Mouse (Mus musculus) hindbrain, embryonic 12.5 days (tissue): ENCODE data around the gene Dnajc30. TPM values are rescaled to one million over a fixed set of nuclear protein-coding genes. Genes with fewer than 3 reads are reported as not detected.
A peak's percentile ranks its signal among the peaks of the same experiment; 100 is the strongest.
"Not testable (repeated sequence)": the region's sequence is repeated elsewhere in the genome, so short reads cannot be mapped to it uniquely, and the experiment has no call there.

Source experiments
- ATAC-seq: fragments of 200-750 bp; cut with Nextera tagmentation; 2 replicates; pipeline ENCODE4 v1.8.0; 2017; ENCODE audit warnings: moderate TSS enrichment; ENCODE audit not compliant: low FRiP score
- H3K27ac ChIP-seq: fragments of 300-500 bp; sonication (generic); 2 replicates; pipeline ENCODE4 v1.5.1; 2016; ENCODE audit warnings: mild to moderate bottlenecking
- H3K27me3 ChIP-seq: fragments of 300-500 bp; sonication (generic); 2 replicates; pipeline ENCODE4 v1.6.1; 2016; ENCODE audit warnings: mild to moderate bottlenecking
- H3K36me3 ChIP-seq: fragments of 300-500 bp; sonication (generic); 2 replicates; pipeline ENCODE4 v1.6.1; 2016; ENCODE audit warnings: mild to moderate bottlenecking
- H3K4me1 ChIP-seq: fragments of 300-500 bp; sonication (generic); 2 replicates; pipeline ENCODE4 v1.6.1; 2016
- H3K4me2 ChIP-seq: fragments of 300-500 bp; sonication (generic); replicated peaks from 2 replicates; pipeline ENCODE4 v1.6.1; 2016; ENCODE audit warnings: mild to moderate bottlenecking
- H3K4me3 ChIP-seq: fragments of 300-500 bp; sonication (generic); 2 replicates; pipeline ENCODE4 v1.5.1; 2016; ENCODE audit warnings: mild to moderate bottlenecking
- H3K9ac ChIP-seq: fragments of 300-500 bp; sonication (generic); 2 replicates; pipeline ENCODE4 v1.6.1; 2016; ENCODE audit warnings: mild to moderate bottlenecking, moderate library complexity
- H3K9me3 ChIP-seq: fragments of 300-500 bp; sonication (generic); replicated peaks from 2 replicates; pipeline ENCODE4 v1.6.1; 2016; ENCODE audit warnings: mild to moderate bottlenecking
- WGBS: fragments of 180-500 bp; shearing (Covaris S2); methylation state at CpG from one replicate; pipeline ENCODE4 v1.1.7; 2016; 5-methylcytosine and 5-hydroxymethylcytosine counted together
- polyA plus RNA-seq: library from polyadenylated mRNA; unstranded; fragments of >200 nt; fragmentation: Nextera tagmentation; extraction: Ambion mirVana; gene quantifications from 2 replicates; pipeline ENCODE4 v1.2.1, GENCODE M21; 2016

The Dnajc30 gene
- polyA plus RNA-seq, 1 experiment from 2014 or later = 28.9 TPM

DNA sequence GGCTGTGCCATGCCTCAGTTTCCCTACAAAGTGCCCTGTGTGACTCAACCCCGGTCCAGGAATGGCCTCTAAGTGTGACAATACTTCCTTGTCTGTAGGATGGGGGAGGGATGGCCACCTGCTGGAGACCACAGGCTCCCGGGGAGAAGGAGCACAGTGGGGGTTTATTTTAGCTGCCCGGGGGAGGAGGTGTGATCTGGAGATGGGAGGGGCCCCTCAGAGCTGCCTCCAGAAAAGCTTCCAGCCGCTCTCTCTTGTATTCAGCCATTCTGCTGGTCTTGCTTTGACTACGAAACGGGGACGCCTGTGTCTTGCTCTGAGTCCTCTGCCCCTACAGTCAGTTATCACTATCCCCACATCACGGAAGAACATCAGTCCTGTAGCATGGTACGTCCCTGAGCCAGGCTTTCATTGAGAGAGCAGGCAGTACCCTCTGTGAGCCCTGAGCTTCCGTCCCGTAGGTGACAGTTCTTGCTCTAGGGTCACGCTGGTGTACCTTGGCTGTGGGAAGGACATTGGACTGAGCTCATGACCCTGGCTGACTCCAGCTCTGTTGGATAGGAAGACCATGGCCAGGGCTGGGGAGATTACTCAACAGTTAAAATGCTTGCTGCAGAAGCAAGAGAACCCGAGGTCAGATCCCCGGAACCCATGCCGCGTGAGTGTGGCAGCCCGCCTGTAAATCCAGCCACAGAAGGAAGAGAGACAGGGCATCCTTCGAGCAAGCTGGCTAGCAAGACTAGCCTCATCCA is 28.2 kb upstream of the Dnajc30 start:
- Histone ChIP-seq H3K9me3 (no peaks in the 10 kb centered on the region), H3K9ac (no peak overlapping the region), H3K4me3 (no peak overlapping the region), H3K27ac (no peak overlapping the region), H3K36me3 (peaks cover 20% of the 10 kb centered on the region), H3K4me1 (no peaks in the 10 kb centered on the region), H3K27me3 (no peaks in the 10 kb centered on the region), H3K4me2 (no peak overlapping the region)
- WGBS = 66% methylated on average over 18 of the region's 18 CpGs
- ATAC-seq = no peak

DNA sequence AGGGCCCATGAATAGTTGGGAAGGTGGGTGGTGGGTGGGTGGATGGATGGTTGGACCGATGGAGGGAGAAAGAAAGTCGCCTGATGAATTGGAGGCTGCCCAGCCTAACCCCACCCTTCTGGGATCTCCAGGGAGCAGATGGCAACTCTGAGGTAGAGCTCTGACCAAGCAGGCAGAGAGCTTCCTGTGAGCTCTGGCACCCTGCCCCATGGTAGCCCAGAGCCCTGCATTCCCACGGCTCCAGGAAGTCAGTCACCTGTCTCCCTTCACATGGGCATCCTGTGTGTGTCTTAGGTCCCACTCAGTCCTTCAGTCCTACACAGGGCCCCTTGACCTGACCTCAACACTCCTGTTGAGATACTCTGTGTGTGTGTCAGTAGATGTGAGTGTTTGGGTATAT is 26.1 kb upstream of the Dnajc30 start:
- ATAC-seq = no peak
- no peak overlapping the region for H3K4me2 ChIP-seq
- no peak overlapping the region for H3K9ac ChIP-seq
- peaks cover 20% of the 10 kb centered on the region for H3K36me3 ChIP-seq
- H3K4me3 ChIP-seq = no peak overlapping the region
- no peaks in the 10 kb centered on the region for H3K27me3 ChIP-seq
- 88% methylated on average over 3 of the region's 3 CpGs for WGBS
- no peak overlapping the region for H3K27ac ChIP-seq
- no peaks in the 10 kb centered on the region for H3K9me3 ChIP-seq
- no peaks in the 10 kb centered on the region for H3K4me1 ChIP-seq

DNA sequence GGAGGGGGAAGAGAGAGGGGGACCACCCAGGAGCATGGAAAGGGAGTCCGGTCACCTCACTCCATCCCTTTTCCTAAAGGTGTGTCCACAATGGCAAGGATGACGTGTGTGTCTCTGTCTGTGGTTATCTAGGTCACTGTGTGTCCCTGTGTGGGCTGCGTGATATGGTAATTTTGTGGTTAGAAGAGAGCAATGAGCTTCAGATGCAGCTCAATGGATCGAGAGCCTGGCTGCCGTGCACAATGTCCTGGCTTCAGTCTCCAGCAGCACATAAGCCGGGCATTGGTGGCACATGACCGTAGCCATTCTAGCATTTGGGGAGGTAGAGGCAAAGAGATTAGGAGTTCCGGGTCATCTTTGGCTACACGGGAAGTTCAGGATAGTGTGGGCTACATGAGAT is 24.5 kb upstream of the Dnajc30 start:
- ATAC-seq = no peak
- 86% methylated on average over 9 of the region's 9 CpGs for WGBS
- no peaks in the 10 kb centered on the region for H3K4me1 ChIP-seq

DNA sequence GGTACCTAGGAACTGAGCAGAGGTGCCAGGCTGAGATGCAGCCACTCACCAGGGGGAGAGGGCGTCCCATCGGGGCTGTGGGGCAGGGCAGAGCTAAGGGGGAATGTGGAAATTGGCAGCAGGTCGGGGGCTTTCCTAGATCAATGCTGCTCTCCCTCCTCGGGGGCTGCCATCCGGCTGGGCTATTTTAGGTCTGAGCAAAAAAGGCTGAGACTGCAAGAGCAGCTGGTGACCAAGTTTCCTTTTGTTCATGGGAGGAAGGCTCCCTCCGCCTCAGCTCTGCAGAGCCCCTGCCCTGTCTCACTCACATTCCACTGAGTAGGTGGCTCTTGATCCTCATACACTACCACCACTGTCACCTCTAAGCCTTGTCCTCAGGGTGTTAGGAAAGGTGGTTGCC is 23.9 kb upstream of the Dnajc30 start:
- no peak overlapping the region for H3K4me2 ChIP-seq
- H3K36me3 ChIP-seq = peaks cover 30% of the 10 kb centered on the region
- no peak overlapping the region; the same call in 1 of the 2 replicates for H3K9ac ChIP-seq
- no peaks in the 10 kb centered on the region for H3K4me1 ChIP-seq
- no peaks in the 10 kb centered on the region for H3K27me3 ChIP-seq
- H3K27ac ChIP-seq = no peak overlapping the region
- WGBS = 37% methylated on average over 6 of the region's 6 CpGs
- no peaks in the 10 kb centered on the region for H3K9me3 ChIP-seq
- H3K4me3 ChIP-seq = no peak overlapping the region
- no peak for ATAC-seq

More for the DNA sequence above, 24.5 kb upstream of the Dnajc30 start:
- no peaks in the 10 kb centered on the region for H3K27me3 ChIP-seq
- no peak overlapping the region for H3K4me2 ChIP-seq
- no peak overlapping the region; the same call in 1 of the 2 replicates for H3K9ac ChIP-seq
- H3K4me3 ChIP-seq = no peak overlapping the region
- no peaks in the 10 kb centered on the region for H3K9me3 ChIP-seq
- H3K36me3 ChIP-seq = peaks cover 25% of the 10 kb centered on the region
- H3K27ac ChIP-seq = no peak overlapping the region

DNA sequence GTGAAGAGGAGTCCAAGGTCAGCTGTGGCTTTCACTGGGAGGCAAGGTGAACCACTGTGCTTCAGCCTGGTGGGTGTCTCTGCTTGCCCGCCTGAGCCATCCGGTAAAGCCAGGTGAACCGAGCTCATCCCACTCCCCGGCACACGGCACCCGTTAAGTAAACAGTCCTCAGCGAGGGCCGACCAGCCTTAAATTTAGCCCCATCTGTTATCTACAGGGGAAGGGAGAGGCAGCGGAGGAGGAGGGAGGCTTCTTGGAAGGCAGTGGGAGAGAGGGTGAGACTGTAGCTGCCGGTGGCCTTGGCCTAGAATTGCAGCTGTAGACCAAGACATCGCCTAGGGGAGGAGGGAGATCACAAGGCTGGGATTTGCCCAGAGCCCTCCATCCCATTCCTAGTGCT is 23.2 kb upstream of the Dnajc30 start:
- ATAC-seq = no peak
- no peak overlapping the region for H3K9ac ChIP-seq
- WGBS = 74% methylated on average over 11 of the region's 11 CpGs
- peaks cover 37% of the 10 kb centered on the region for H3K36me3 ChIP-seq
- no peaks in the 10 kb centered on the region for H3K9me3 ChIP-seq
- no peak overlapping the region for H3K4me2 ChIP-seq
- H3K4me3 ChIP-seq = no peak overlapping the region
- no peaks in the 10 kb centered on the region for H3K4me1 ChIP-seq
- H3K27me3 ChIP-seq = no peaks in the 10 kb centered on the region
- no peak overlapping the region for H3K27ac ChIP-seq

DNA sequence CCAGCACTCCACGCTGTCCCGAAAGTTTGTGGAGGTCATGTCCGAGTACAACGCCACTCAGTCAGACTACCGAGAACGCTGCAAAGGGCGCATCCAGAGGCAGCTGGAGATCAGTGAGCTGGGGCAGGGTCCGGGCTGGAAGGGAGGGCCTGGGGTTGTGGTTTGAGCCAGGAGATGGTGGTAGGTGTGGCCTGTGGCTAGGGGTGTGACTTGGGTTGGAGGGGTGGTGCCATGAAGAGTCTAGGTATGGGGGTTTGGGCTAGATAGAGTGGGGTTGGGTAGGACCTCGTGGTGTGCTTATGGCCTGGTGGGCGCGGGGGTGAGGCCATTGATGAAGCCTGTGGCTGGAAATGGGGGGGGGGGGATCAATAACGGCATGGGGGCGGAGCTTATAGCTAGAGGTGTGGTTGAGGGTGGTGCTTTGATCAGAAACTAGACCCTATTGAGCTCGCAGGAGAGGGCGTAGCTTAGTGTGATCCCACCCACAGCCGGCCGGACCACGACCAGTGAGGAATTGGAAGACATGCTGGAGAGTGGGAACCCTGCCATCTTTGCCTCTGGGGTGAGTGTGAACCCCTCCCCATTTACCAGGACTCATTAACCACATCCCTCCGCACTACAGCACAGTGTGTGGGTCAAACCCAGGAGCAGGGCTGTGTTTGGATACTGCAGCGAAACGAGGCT is 21.8 kb upstream of the Dnajc30 start:
- Histone ChIP-seq H3K4me3 (no peak overlapping the region), H3K9ac (no peak overlapping the region), H3K9me3 (no peaks in the 10 kb centered on the region), H3K4me1 (no peaks in the 10 kb centered on the region), H3K27me3 (no peaks in the 10 kb centered on the region), H3K36me3 (peaks cover 38% of the 10 kb centered on the region), H3K4me2 (no peak overlapping the region), H3K27ac (no peak overlapping the region)
- WGBS = 26% methylated on average over 21 of the region's 21 CpGs
- no peak for ATAC-seq

DNA sequence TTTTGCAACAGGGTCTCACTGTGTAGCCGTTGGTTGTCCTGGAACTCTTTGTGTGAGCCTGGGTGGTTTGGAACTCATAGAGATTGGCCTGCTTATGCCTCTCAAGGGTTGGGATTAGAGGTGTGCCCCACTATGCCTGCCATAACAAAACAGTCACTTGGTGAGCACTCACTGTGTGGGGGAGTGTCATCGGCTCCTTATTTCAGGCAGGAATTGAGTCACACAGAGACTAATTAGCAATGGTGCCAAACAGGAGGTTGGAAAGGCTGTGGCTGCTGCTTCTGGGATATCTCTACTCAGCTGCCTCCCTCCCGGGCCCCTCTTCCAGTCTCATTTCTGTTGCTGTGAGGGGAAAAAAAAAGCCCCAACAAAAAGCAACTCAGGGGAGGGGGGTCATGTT is 19.4 kb upstream of the Dnajc30 start:
- H3K4me2 ChIP-seq = no peak overlapping the region
- 89% methylated on average over 3 of the region's 3 CpGs for WGBS
- ATAC-seq = no peak

DNA sequence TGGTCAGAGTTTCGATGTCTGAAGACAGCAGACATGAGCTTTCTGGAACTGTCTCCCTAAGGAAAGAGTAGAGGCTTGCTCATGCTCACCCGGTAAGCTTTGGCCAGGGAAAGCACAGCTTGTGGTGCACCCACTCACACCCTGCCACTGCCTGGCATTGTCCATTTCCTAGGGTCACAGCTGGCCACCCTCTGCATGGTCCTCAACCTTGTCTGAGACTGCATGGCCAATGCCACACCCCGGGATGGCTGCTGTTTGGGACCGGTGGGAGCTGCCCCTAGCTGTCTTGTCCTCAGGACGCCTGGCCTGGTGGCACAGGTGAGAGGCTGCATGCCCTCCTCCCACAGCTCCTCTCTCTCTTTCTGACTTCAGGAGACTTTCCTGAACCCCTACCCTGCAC is 15.5 kb upstream of the Dnajc30 start:
- peaks cover 50% of the 10 kb centered on the region for H3K36me3 ChIP-seq
- no peaks in the 10 kb centered on the region for H3K9me3 ChIP-seq
- no peak overlapping the region for H3K9ac ChIP-seq
- H3K27ac ChIP-seq = no peak overlapping the region
- no peaks in the 10 kb centered on the region for H3K27me3 ChIP-seq
- no peak for ATAC-seq
- no peak overlapping the region for H3K4me2 ChIP-seq
- 96% methylated on average over 5 of the region's 5 CpGs for whole genome bisulfite sequencing
- H3K4me1 ChIP-seq = no peaks in the 10 kb centered on the region
- H3K4me3 ChIP-seq = no peak overlapping the region

More for the DNA sequence above, 19.4 kb upstream of the Dnajc30 start:
- Histone ChIP-seq H3K27ac (no peak overlapping the region), H3K4me3 (no peak overlapping the region), H3K36me3 (peaks cover 37% of the 10 kb centered on the region), H3K4me1 (no peaks in the 10 kb centered on the region), H3K9ac (no peak overlapping the region), H3K9me3 (no peaks in the 10 kb centered on the region), H3K27me3 (no peaks in the 10 kb centered on the region)

DNA sequence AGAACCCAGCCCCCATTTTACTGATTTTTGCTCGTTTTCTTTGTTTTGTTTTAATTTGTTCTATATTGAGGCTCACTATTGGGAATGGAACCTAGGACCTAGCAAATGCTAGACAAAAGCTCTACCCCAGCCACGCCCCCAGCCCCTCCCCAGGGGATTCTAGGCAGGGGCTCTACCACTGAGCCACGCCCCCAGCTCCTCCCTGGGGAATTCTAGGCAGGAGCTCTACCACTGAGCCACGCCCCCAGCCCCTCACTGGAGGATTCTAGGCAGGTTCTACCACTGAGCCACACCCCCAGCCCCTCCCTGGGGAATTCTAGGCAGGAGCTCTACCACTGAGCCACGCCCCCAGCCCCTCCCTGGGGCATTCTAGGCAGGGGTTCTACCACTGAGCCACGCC is 14.7 kb upstream of the Dnajc30 start:
- H3K4me3 ChIP-seq = not testable (repeated sequence)
- H3K36me3 ChIP-seq = peaks cover 55% of the 10 kb centered on the region
- WGBS = 91% methylated on average over 6 of the region's 6 CpGs

DNA sequence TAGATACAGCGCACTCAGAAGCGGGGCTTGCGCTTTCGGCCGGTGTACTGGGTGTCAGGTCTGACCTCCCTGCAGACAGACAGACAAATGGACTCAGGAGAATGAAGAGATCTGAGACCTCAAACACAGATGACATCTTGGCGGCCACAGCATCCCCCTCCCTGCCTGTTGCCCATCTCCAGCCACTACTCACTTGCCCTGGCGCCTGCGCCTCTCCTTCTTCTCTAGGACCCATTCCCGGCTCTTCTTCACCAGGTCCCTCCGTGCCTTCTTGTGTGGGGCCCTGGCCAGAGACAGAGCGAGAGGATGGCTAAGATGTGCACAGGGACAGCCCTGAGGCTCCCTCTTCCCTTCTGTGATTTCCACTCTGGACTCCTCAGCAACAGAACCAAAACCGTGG is 10.6 kb upstream of the Dnajc30 start:
- ATAC-seq = no peak
- H3K36me3 ChIP-seq = peaks cover 71% of the 10 kb centered on the region

More for the DNA sequence above, 14.7 kb upstream of the Dnajc30 start:
- not testable (repeated sequence) for H3K27ac ChIP-seq, H3K4me1 ChIP-seq, ATAC-seq, H3K4me2 ChIP-seq, H3K9me3 ChIP-seq, H3K9ac ChIP-seq, H3K27me3 ChIP-seq

DNA sequence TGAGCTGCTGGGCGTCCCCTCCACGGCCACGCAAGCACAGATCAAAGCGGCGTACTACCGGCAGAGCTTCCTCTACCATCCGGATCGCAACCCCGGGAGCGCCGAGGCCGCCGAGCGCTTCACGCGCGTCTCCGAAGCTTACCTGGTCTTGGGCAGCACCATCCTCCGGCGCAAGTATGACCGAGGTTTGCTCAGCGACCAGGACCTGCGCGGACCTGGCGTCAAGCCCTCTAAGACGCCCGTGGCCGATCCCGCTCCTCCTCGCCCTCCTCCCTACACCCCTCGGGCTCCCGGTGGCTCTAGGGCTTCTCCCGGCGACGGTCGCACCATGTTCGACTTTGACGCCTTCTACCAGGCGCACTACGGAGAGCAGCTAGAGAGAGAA is 372 bp downstream of the Dnajc30 start:
- peaks cover 43% of the 10 kb centered on the region for H3K36me3 ChIP-seq
- H3K4me3 ChIP-seq = peak overlapping the region; percentile 86
- H3K9me3 ChIP-seq = no peaks in the 10 kb centered on the region
- 1% methylated on average over 40 of the region's 40 CpGs for WGBS
- peak overlapping the region; percentile 79 for H3K9ac ChIP-seq
- no peaks in the 10 kb centered on the region for H3K27me3 ChIP-seq
- peaks cover 20% of the 10 kb centered on the region for H3K4me1 ChIP-seq
- H3K4me2 ChIP-seq = peak overlapping the region; percentile 80
- H3K27ac ChIP-seq = peak overlapping the region; percentile 50; the same call in 1 of the 2 replicates
- ATAC-seq = peak; percentile 57

More for the DNA sequence above, 10.6 kb upstream of the Dnajc30 start:
- WGBS = 92% methylated on average over 12 of the region's 12 CpGs
- no peaks in the 10 kb centered on the region for H3K9me3 ChIP-seq
- H3K4me3 ChIP-seq = no peak overlapping the region
- H3K27me3 ChIP-seq = no peaks in the 10 kb centered on the region
- H3K4me1 ChIP-seq = no peaks in the 10 kb centered on the region
- H3K9ac ChIP-seq = no peak overlapping the region
- no peak overlapping the region for H3K27ac ChIP-seq
- H3K4me2 ChIP-seq = no peak overlapping the region

DNA sequence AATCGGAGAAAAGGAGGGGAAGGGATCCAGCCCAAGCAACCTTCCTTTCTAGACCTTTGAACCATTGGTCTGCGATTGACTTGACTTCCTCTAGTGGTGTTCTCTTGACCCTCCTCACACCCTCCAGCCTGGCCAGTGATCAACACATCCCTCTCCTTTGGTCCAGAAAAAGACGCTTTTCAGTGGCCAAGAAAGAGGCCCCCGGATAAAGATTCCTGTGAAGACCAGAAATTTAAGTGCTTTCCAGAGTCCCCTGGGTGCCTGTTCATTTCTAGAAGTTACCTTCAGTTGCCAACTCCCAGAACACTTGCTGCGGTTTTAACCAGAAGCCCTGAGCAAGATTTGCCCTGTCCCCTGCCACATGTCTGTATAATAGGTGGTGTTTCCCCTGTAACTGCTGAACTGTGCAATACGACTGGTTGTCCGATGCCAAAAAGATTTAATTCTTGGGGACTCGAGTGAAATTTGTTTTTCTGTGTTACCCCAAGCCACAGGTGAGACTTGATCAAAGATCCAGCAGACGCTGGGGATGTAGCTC is 976 bp downstream of the Dnajc30 start, which contains the start of gene Bud23:
TSS of gene Bud23 (minus strand) at position 51 of the 538 bp plus-strand sequence.
- H3K27me3 ChIP-seq, ATAC-seq, H3K9me3 ChIP-seq: not testable (repeated sequence)
- Histone ChIP-seq H3K27ac (peak within 1 kb of the TSS; percentile 50; the same call in 1 of the 2 replicates), H3K4me1 (peaks cover 20% of the 10 kb centered on the region), H3K4me2 (peak within 1 kb of the TSS; percentile 80), H3K36me3 (peaks cover 37% of the 10 kb centered on the region), H3K4me3 (peak within 1 kb of the TSS; percentile 86), H3K9ac (peak within 1 kb of the TSS; percentile 79)
- WGBS = 79% methylated on average over 9 of the region's 9 CpGs
